Mouse (Mus musculus) kidney, embryonic 14.5 days (tissue): ENCODE data around the gene Fbxw9. TPM values are rescaled to one million over a fixed set of nuclear protein-coding genes. Genes with fewer than 3 reads are reported as not detected.

Experiments
- ATAC-seq: fragments of 200-750 bp; cut with Nextera tagmentation; 2 replicates; pipeline ENCODE4 v1.8.0; 2017; ENCODE audit warnings: moderate number of reproducible peaks, mild to moderate bottlenecking, moderate TSS enrichment, moderate library complexity; ENCODE audit not compliant: low FRiP score, low TSS enrichment
- H3K27ac ChIP-seq: fragments of 300-500 bp; sonication (generic); 2 replicates; pipeline ENCODE4 v1.5.1; 2014; ENCODE audit warnings: low read depth, mild to moderate bottlenecking, low read length, moderate library complexity, mixed read lengths
- H3K27me3 ChIP-seq: fragments of 300-500 bp; sonication (generic); 2 replicates; pipeline ENCODE4 v1.6.1; 2014; ENCODE audit warnings: mild to moderate bottlenecking, low read length; ENCODE audit not compliant: control insufficient read depth, insufficient read depth
- H3K36me3 ChIP-seq: fragments of 300-500 bp; sonication (generic); 2 replicates; pipeline ENCODE4 v1.6.1; 2014; ENCODE audit warnings: low read length, mixed read lengths; ENCODE audit not compliant: control insufficient read depth, insufficient read depth
- H3K4me1 ChIP-seq: fragments of 300-500 bp; sonication (generic); 2 replicates; pipeline ENCODE4 v1.6.1; 2014; ENCODE audit warnings: low read length, mixed read lengths; ENCODE audit not compliant: control insufficient read depth, insufficient read depth
- H3K4me2 ChIP-seq: fragments of 300-500 bp; sonication (generic); replicated peaks from 2 replicates; pipeline ENCODE4 v1.6.1; 2014; ENCODE audit warnings: low read depth, mild to moderate bottlenecking, low read length
- H3K4me3 ChIP-seq: fragments of 300-500 bp; sonication (generic); 2 replicates; pipeline ENCODE4 v1.5.1; 2014; ENCODE audit warnings: mild to moderate bottlenecking, low read length
- H3K9ac ChIP-seq: fragments of 300-500 bp; sonication (generic); 2 replicates; pipeline ENCODE4 v1.6.1; 2014; ENCODE audit warnings: low read depth, mild to moderate bottlenecking, low read length, moderate library complexity
- H3K9me3 ChIP-seq: fragments of 300-500 bp; sonication (generic); 2 replicates; pipeline ENCODE4 v1.6.1; 2016; ENCODE audit warnings: low read length; ENCODE audit not compliant: control insufficient read depth
- whole genome bisulfite sequencing: fragments of 180-500 bp; shearing (Covaris S2); extraction: QIAGEN DNeasy Blood & Tissue Kit; methylation state at CpG from one replicate; pipeline ENCODE4 v1.1.7; 2014; 5-methylcytosine and 5-hydroxymethylcytosine counted together
- polyA plus RNA-seq: library from polyadenylated mRNA; unstranded; fragments of >200 nt; fragmentation: Nextera tagmentation; extraction: Ambion mirVana; gene quantifications from 2 replicates; pipeline ENCODE4 v1.2.1, GENCODE M21; 2014

The Fbxw9 gene
- polyA plus RNA-seq, 1 experiment from 2014 or later, result 29.6 TPM

DNA sequence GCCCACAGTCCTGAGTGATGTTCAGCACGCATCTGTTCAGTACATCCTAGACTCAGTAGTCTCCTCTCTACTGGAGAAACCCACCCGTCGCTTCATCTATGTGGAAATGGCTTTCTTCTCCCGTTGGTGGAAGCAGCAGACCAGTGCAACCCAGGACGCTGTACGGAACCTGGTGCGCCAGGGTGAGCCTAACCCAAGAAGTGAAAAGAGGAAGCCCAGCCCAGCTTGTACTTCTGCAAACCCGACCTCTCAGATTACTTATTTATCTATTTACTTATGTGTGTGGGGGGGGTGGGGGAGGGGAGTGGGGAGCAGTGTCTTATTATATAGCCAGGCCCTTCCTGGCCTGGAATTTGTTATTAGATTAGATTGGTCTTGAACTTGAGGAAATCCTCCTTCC is 24.8 kb downstream of the Fbxw9 start:
- Histone ChIP-seq H3K27ac (no peak overlapping the region), H3K4me3 (no peak overlapping the region), H3K9ac (no peak overlapping the region), H3K4me2 (no peak overlapping the region), H3K27me3 (no peaks in the 10 kb centered on the region), H3K9me3 (no peaks in the 10 kb centered on the region), H3K36me3 (peaks cover 21% of the 10 kb centered on the region), H3K4me1 (peaks cover 9% of the 10 kb centered on the region; the same call in 1 of the 2 replicates)
- WGBS, result 85% methylated on average over 8 of the region's 8 CpGs
- no peak for ATAC-seq

DNA sequence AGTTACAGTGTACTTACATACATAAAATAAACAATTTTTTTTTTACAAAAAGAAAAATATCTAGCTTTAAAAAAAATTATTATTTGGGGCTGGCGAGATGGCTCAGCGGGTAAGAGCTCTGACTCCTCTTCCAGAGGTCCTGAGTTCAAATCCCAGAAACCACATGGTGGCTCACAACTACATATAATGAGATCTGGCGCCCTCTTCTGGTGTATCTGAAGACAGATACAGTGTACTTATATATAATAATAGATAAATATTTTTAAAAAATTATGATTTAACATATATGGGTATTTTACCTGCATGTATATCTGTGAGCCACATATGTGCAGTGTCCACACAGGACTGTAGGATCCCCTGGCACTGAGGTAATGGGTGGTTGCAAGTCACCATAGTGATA is 26.4 kb downstream of the Fbxw9 start:
- 82% methylated on average over 3 of the region's 3 CpGs for WGBS
- Histone ChIP-seq H3K4me1 (peaks cover 7% of the 10 kb centered on the region; the same call in 1 of the 2 replicates), H3K27ac (no peak overlapping the region), H3K4me3 (no peak overlapping the region), H3K9ac (no peak overlapping the region), H3K36me3 (peaks cover 21% of the 10 kb centered on the region), H3K9me3 (no peaks in the 10 kb centered on the region), H3K4me2 (no peak overlapping the region), H3K27me3 (no peaks in the 10 kb centered on the region)
- ATAC-seq, result no peak

DNA sequence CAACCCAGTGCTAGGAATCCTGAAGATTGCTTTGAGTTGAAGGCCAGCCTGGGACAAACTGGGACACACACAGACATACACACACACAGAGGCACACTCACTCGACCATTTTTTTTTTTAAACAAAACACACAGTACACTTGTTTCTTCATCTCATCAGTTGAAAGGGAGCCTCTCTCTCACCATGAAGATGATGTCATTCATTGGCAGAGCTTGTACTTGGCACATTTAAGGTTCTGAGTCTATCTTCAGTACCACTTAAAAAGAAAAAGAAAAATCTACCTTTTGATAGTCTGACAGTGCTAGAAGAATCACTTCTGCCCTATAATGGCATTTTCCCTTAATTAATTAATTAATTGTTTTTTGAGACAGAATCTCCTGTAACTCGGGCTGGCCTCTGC is 28.9 kb downstream of the Fbxw9 start:
- ATAC-seq, result no peak
- Histone ChIP-seq H3K9me3 (no peaks in the 10 kb centered on the region), H3K36me3 (peaks cover 31% of the 10 kb centered on the region), H3K27me3 (no peaks in the 10 kb centered on the region), H3K4me3 (no peak overlapping the region), H3K4me1 (0 out of 2 replicates have a peak, but pooled peaks cover 2% of the 10 kb centered on the region), H3K27ac (no peak overlapping the region), H3K9ac (no peak overlapping the region), H3K4me2 (no peak overlapping the region)
- 78% methylated on average over 2 of the region's 2 CpGs for WGBS

GRCm38 (mm10) chr8:85090856-85091255 is 31.0 kb downstream of the Fbxw9 start:
- no peak overlapping the region for H3K27ac ChIP-seq
- H3K9me3 ChIP-seq, result no peaks in the 10 kb centered on the region
- peaks cover 35% of the 10 kb centered on the region for H3K36me3 ChIP-seq
- ATAC-seq, result no peak
- no peaks in the 10 kb centered on the region for H3K4me1 ChIP-seq
- H3K4me2 ChIP-seq, result no peak overlapping the region
- H3K27me3 ChIP-seq, result no peaks in the 10 kb centered on the region
- WGBS, result 90% methylated on average over 11 of the region's 11 CpGs
- no peak overlapping the region for H3K4me3 ChIP-seq
- no peak overlapping the region for H3K9ac ChIP-seq

GRCm38 (mm10) chr8:85091526-85092090 is 31.8 kb downstream of the Fbxw9 start:
- no peaks in the 10 kb centered on the region for H3K4me1 ChIP-seq
- H3K27me3 ChIP-seq, result no peaks in the 10 kb centered on the region
- 29% methylated on average over 21 of the region's 21 CpGs for WGBS
- H3K27ac ChIP-seq, result no peak overlapping the region
- no peak overlapping the region for H3K4me3 ChIP-seq
- 0 out of 2 replicates have a peak, but pooled peaks have one; percentile 43 for ATAC-seq
- no peak overlapping the region for H3K4me2 ChIP-seq
- H3K9me3 ChIP-seq, result no peaks in the 10 kb centered on the region
- no peak overlapping the region for H3K9ac ChIP-seq
- peaks cover 38% of the 10 kb centered on the region for H3K36me3 ChIP-seq

DNA sequence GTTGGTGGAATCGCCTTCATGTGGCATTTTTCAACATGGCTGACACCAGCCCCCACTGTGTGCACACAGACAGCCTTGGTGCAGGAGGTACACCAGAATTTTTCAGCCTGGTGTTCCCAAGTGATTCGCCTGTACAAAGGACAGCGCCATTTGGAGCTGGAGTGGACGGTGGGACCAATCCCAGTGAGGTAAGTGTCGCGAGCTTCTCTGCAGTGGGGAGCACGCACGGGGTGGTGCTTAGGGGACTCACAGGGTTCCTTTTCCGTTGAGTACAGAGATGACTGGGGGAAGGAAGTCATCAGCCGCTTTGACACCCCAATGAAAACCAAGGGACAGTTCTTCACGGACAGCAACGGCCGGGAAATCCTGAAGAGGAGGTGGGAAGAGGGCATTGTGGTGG is 35.2 kb downstream of the Fbxw9 start:
- Histone ChIP-seq H3K9me3 (no peaks in the 10 kb centered on the region), H3K27ac (no peak overlapping the region), H3K9ac (no peak overlapping the region), H3K27me3 (no peaks in the 10 kb centered on the region), H3K4me1 (no peaks in the 10 kb centered on the region), H3K36me3 (peaks cover 40% of the 10 kb centered on the region; the same call in 1 of the 2 replicates), H3K4me2 (no peak overlapping the region), H3K4me3 (no peak overlapping the region)
- whole genome bisulfite sequencing, result 94% methylated on average over 13 of the region's 13 CpGs
- no peak for ATAC-seq

- Histone ChIP-seq H3K27me3 (no peaks in the 10 kb centered on the region), H3K4me2 (no peak overlapping the region), H3K27ac (no peak overlapping the region), H3K9ac (no peak overlapping the region), H3K36me3 (peaks cover 40% of the 10 kb centered on the region; the same call in 1 of the 2 replicates), H3K9me3 (no peaks in the 10 kb centered on the region), H3K4me3 (no peak overlapping the region), H3K4me1 (no peaks in the 10 kb centered on the region)
- no peak for ATAC-seq
- 91% methylated on average over 7 of the region's 7 CpGs for WGBS
Observed at GRCm38 (mm10) chr8:85095566-85095965, 35.7 kb downstream of the Fbxw9 start.

DNA sequence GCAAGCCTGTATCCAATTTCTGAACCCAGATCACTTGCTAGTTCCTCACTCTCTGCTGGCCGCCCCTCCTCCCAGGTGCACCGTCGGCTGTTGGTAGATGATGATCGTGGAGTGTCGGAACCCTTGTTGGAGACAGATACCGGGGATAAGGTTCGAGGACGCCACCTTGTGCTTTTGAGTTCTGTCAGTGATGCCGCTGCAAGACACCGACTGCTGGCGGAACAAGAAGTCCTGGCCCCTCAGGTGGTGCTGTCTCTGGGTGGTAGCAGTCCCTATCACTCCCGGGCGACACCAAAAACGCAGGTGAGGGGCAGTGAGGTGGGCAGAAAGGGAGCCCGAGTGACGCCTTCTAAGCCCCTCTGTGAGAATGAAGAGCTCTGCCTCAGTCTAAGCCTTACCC is 36.3 kb downstream of the Fbxw9 start:
- H3K4me1 ChIP-seq, result no peaks in the 10 kb centered on the region
- no peak overlapping the region for H3K4me2 ChIP-seq
- no peak overlapping the region for H3K4me3 ChIP-seq
- no peak for ATAC-seq
- H3K27ac ChIP-seq, result no peak overlapping the region
- H3K36me3 ChIP-seq, result peaks cover 40% of the 10 kb centered on the region; the same call in 1 of the 2 replicates
- no peak overlapping the region for H3K9ac ChIP-seq
- H3K9me3 ChIP-seq, result no peaks in the 10 kb centered on the region
- no peaks in the 10 kb centered on the region for H3K27me3 ChIP-seq
- 93% methylated on average over 16 of the region's 16 CpGs for WGBS

- H3K4me2 ChIP-seq, result no peak overlapping the region
- H3K36me3 ChIP-seq, result peaks cover 40% of the 10 kb centered on the region; the same call in 1 of the 2 replicates
- H3K27me3 ChIP-seq, result no peaks in the 10 kb centered on the region
- no peak overlapping the region for H3K27ac ChIP-seq
- ATAC-seq, result no peak
- no peaks in the 10 kb centered on the region for H3K4me1 ChIP-seq
- WGBS, result 95% methylated on average over 4 of the region's 4 CpGs
- no peak overlapping the region for H3K9ac ChIP-seq
- H3K4me3 ChIP-seq, result no peak overlapping the region
- H3K9me3 ChIP-seq, result 0 out of 2 replicates have a peak, but pooled peaks cover 3% of the 10 kb centered on the region
Observed at GRCm38 (mm10) chr8:85096850-85097249, 37.0 kb downstream of the Fbxw9 start.
